Comparison of ENCODE assay signal across 16 mouse cellular contexts in genomic region chr5:112771376-112771901, GRCm38 (mm10).
DNase-seq lines count a peak whose midpoint lies in the region; ATAC-seq and TF ChIP-seq lines count a peak whose summit lies in the region.
"Had no signal": no experiment of that assay in that cellular context is flagged by ENCODE, and none has a peak within 500 bp of the region (broad histone marks: within the 10 kb centered on the region; RNA-seq: fewer than 3 reads in every experiment).

No protein-coding gene starts in this region.

- intact Hi-C loops in heart, postnatal 36 days (cut with DNase I), result no loop called here
- intact Hi-C loops in gastrocnemius, postnatal 14 days (cut with DNase I; ENCODE audit: low total_unique reads), result no loop called here

- ATAC-seq in liver, postnatal 0 days, result 0 out of 2 replicates have a peak, but pooled peaks have one; percentile 16
- ATAC-seq: Patski had no signal

- H3K4me3 ChIP-seq in liver, postnatal 0 days (ENCODE audit: low read depth, low read length), result no peak overlapping the region
- H3K4me3 ChIP-seq: embryonic facial prominence, embryonic 15.5 days; heart, adult 2 months; neural tube, embryonic 12.5 days had no signal

- no peaks in the 10 kb centered on the region for H3K36me3 ChIP-seq in liver, postnatal 0 days (replicated peaks; ENCODE audit: insufficient read depth, low read length)
- H3K36me3 ChIP-seq: embryonic facial prominence, embryonic 15.5 days; neural tube, embryonic 12.5 days had no signal

- TF ChIP-seq CTCF in liver, postnatal 0 days (IDR thresholded peaks at IDR 0.05; ENCODE audit: low read depth), result no peak

- H3K4me1 ChIP-seq in liver, postnatal 0 days (ENCODE audit: insufficient read depth), result peaks cover 10% of the 10 kb centered on the region
- H3K4me1 ChIP-seq: embryonic facial prominence, embryonic 15.5 days had no signal

- DNase-seq in adrenal gland, adult 2 months, result peak; percentile 48
- no peak for DNase-seq in adrenal gland, postnatal 4 days (ENCODE audit: low spot score in 2 of 2)
- peak; percentile 23 for DNase-seq in liver, postnatal 0 days
- DNase-seq in liver, result no peak
- DNase-seq in brain, adult 2 months (ENCODE audit: low read depth, low spot score), result peak; percentile 16
- DNase-seq in heart, postnatal 36 days, result peak; percentile 4 to 8
- no peak for DNase-seq in gastrocnemius, postnatal 14 days
- no peak for DNase-seq in frontal cortex, postnatal 25 days (ENCODE audit: low spot score in 2 of 2)
- DNase-seq: cerebellum, adult 2 months; lung, adult 18-20 months; lung, postnatal 4 days had no signal

- TF ChIP-seq EP300 in liver, postnatal 0 days (IDR thresholded peaks at IDR 0.05; ENCODE audit: low read depth), result no peak

- no peak overlapping the region for H3K27ac ChIP-seq in liver, postnatal 0 days (ENCODE audit: low read depth)
- H3K27ac ChIP-seq: embryonic facial prominence, embryonic 15.5 days; heart, adult 2 months; neural tube, embryonic 12.5 days had no signal

- H3K9ac ChIP-seq in liver, postnatal 0 days (replicated peaks), result no peak overlapping the region
- H3K9ac ChIP-seq: embryonic facial prominence, embryonic 15.5 days; neural tube, embryonic 12.5 days had no signal

- WGBS in liver, postnatal 0 days (ENCODE audit: insufficient replicate concordance), result 46% methylated on average over 6 of the region's 6 CpGs

- H3K4me2 ChIP-seq in liver, postnatal 0 days (ENCODE audit: low read depth, low read length), result no peak overlapping the region
- H3K4me2 ChIP-seq: embryonic facial prominence, embryonic 15.5 days; neural tube, embryonic 12.5 days had no signal

- H3K27me3 ChIP-seq in liver, postnatal 0 days (ENCODE audit: insufficient read depth, low read length), result no peaks in the 10 kb centered on the region
- H3K27me3 ChIP-seq: CH12.LX; embryonic facial prominence, embryonic 15.5 days; Patski had no signal

- no peaks in the 10 kb centered on the region; the same call in 1 of the 2 replicates for H3K9me3 ChIP-seq in liver, postnatal 0 days (ENCODE audit: low read length)
- H3K9me3 ChIP-seq: embryonic facial prominence, embryonic 15.5 days; neural tube, embryonic 12.5 days had no signal

Comparison
In these comparisons a context has a peak if more than half of its experiments do, and no peak if none do; other contexts are left out.
1. DNase-seq: peak in adrenal gland, adult 2 months (single experiment), liver, postnatal 0 days (single experiment), brain, adult 2 months (single experiment) and heart, postnatal 36 days (2 of 2); none in adrenal gland, postnatal 4 days (0 of 2), liver (single experiment), gastrocnemius, postnatal 14 days (single experiment) and frontal cortex, postnatal 25 days (0 of 2).